Mouse (Mus musculus) heart, adult 2 months (tissue): ENCODE measurements at regions not wholly inside any gene's neighbourhood (a gene's known extent, or its start where the extent isn't known, plus 50 kb on each side); places are given as distances from the start of the nearest gene placed in this dataset.

Experiments used
- DNase-seq, 2 experiments: peaks; one replicate each; pipeline ENCODE4 v3.0.0; 2021
- H3K27ac ChIP-seq: fragments of 200-600 bp; 2 replicates; pipeline ENCODE4 v1.8.1; 2022
- H3K27me3 ChIP-seq: fragments of 200-500 bp; 2 replicates; pipeline ENCODE4 v1.6.1; 2012; ENCODE audit warnings: mild to moderate bottlenecking, low read length, inconsistent platforms, mixed read lengths; ENCODE audit not compliant: control insufficient read depth, insufficient read depth
- H3K36me3 ChIP-seq: fragments of 200-500 bp; 2 replicates; pipeline ENCODE4 v1.6.1; 2012; ENCODE audit warnings: low read length, inconsistent platforms; ENCODE audit not compliant: control insufficient read depth, insufficient read depth
- H3K4me1 ChIP-seq: fragments of 200-500 bp; 2 replicates; pipeline ENCODE4 v1.6.1; 2011; ENCODE audit warnings: low read length; ENCODE audit not compliant: control insufficient read depth, insufficient read depth
- H3K4me3 ChIP-seq: fragments of 200-600 bp; 2 replicates; pipeline ENCODE4 v1.8.1; 2022
- H3K79me2 ChIP-seq: fragments of 200-500 bp; replicated peaks from 2 replicates; pipeline ENCODE4 v1.6.1; 2012; ENCODE audit warnings: mild to moderate bottlenecking, inconsistent platforms, low read length, moderate library complexity, mixed read lengths; ENCODE audit not compliant: control insufficient read depth, insufficient read depth
- H3K9ac ChIP-seq: fragments of 200-500 bp; 2 replicates; pipeline ENCODE4 v1.6.1; 2012; ENCODE audit warnings: low read depth, mild to moderate bottlenecking, control low read depth, inconsistent platforms, low read length, mixed read lengths
- CTCF ChIP-seq: fragments of 200-600 bp; IDR thresholded peaks from 2 replicates; pipeline ENCODE4 v1.8.1; 2022; ENCODE audit warnings: antibody characterized with exemption, mild to moderate bottlenecking, moderate library complexity
- EP300 ChIP-seq: fragments of 200-500 bp; IDR thresholded peaks from 2 replicates; pipeline ENCODE4 v1.6.1; 2011; ENCODE audit warnings: low read depth, low read length, control low read depth; ENCODE audit not compliant: insufficient read depth
- POLR2A ChIP-seq: fragments of 200-500 bp; IDR thresholded peaks from 2 replicates; pipeline ENCODE4 v1.6.1; 2011; ENCODE audit warnings: mild to moderate bottlenecking, low read depth, low read length, control low read depth; ENCODE audit not compliant: insufficient read depth
- WGBS: fragments of 180-500 bp; shearing (Covaris S2); methylation state at CpG from one replicate; pipeline ENCODE4 v1.1.7; 2018; 5-methylcytosine and 5-hydroxymethylcytosine counted together
- intact Hi-C: fragments of 180-260 bp; cut with DNase I; formaldehyde crosslinking; loops from one replicate; pipeline ENCODE4 v1.15.1; 2025

DNA sequence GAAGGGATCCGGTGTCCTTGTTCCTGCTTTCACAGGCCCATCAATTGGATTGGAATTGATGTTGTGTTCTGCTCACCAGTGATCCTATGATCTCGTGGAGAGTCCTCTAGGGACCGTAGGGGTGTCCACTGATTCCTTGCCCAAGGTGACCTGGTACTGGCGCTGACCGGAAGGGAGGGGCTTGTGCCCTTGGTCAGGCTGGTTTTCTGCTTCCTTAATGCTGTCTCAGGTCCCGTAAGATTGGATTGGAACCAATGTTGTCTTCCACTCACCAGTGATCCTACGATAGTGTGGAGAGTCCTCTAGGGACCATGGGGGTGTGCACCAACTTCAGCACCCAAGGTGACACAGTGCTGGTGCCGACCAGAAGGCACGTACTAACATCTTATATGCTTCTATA, 324.9 kb upstream of the Ptchd4 start:
- no peaks in the 10 kb centered on the region for H3K27me3 ChIP-seq
- no peaks in the 10 kb centered on the region for H3K36me3 ChIP-seq
- 72% methylated on average over 9 of the region's 9 CpGs for WGBS
- H3K4me1 ChIP-seq, result no peaks in the 10 kb centered on the region
- intact Hi-C loops, result no loop called here
- H3K27ac ChIP-seq, result no peak overlapping the region
- DNase-seq, result no peak
- H3K4me3 ChIP-seq, result no peak overlapping the region
- TF ChIP-seq EP300, result no peak
- TF ChIP-seq CTCF, result no peak
- no peak for TF ChIP-seq POLR2A
- H3K79me2 ChIP-seq, result no peaks in the 10 kb centered on the region
- no peak overlapping the region for H3K9ac ChIP-seq

DNA sequence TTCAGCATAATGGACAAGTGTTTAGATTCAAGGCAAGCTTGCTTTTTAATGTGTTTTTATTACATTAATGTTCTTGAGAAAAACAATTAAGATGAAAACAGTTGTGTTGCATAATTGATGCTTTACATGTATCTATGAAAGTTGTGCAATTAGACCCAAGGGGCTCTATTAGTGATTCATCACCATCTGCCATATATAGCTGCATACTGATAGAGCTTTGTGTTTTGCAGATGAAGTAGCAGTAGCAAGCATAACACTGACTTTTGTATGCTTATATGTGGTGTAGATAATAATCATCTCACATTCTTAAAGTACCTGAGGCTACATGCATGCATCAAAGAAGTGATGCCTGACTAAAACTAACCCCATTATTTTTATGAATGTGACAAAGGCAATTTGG, 307.3 kb upstream of the Ptchd4 start:
- H3K36me3 ChIP-seq, result no peaks in the 10 kb centered on the region
- no peaks in the 10 kb centered on the region for H3K79me2 ChIP-seq
- no peaks in the 10 kb centered on the region for H3K27me3 ChIP-seq
- no peaks in the 10 kb centered on the region for H3K4me1 ChIP-seq
- no peak overlapping the region for H3K4me3 ChIP-seq
- no peak overlapping the region for H3K9ac ChIP-seq
- no peak for DNase-seq
- intact Hi-C loops, result no loop called here
- TF ChIP-seq POLR2A, result no peak
- no peak for TF ChIP-seq EP300
- no peak for TF ChIP-seq CTCF
- H3K27ac ChIP-seq, result no peak overlapping the region

DNA sequence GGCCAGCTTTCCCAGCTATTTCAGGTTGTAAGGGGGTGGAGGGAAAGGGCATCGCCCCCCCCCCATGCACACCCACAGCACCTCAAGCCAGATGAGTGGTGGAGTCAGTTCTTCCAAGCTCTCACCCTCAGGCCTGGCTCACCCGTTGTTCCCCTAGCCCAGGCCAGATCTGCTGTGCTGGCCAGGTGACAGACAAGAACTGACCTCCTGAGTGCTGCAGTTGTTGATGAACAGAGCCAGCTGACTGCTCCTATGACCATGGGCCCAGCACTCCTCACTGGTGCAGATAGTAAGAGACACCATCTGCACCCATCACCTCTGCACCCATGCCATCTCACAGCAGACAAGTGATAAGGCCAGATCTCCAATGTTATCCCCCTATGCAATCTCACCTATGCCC, 291.5 kb upstream of the Ptchd4 start:
- H3K27me3 ChIP-seq, result no peaks in the 10 kb centered on the region
- no peaks in the 10 kb centered on the region for H3K4me1 ChIP-seq
- no peaks in the 10 kb centered on the region for H3K79me2 ChIP-seq
- H3K9ac ChIP-seq, result no peak overlapping the region
- no peak for TF ChIP-seq CTCF
- TF ChIP-seq POLR2A, result no peak
- no peak for TF ChIP-seq EP300
- no peaks in the 10 kb centered on the region for H3K36me3 ChIP-seq
- no peak for DNase-seq
- WGBS, result 71% methylated on average over 2 of the region's 2 CpGs
- no peak overlapping the region for H3K4me3 ChIP-seq
- H3K27ac ChIP-seq, result no peak overlapping the region
- intact Hi-C loops, result no loop called here

DNA sequence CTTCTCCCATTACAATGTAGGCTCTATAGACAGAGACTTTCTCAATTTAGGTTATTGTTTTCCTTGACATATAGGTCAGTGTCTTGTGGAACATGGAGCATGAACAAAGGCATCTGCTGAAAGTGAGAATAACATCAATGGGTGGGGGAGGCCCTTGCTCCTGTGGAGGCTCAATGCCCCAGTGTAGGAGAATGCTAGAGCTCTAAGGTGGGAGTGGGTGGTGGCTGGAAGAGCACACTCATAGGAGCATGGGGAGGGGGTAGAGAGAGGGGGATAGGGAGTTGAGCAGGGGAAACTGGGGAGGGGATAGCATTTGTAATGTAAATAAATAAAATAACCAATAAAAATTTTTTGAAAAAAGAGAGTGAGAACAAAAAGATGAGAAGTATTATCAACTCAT, 288.5 kb upstream of the Ptchd4 start:
- no peaks in the 10 kb centered on the region for H3K79me2 ChIP-seq

DNA sequence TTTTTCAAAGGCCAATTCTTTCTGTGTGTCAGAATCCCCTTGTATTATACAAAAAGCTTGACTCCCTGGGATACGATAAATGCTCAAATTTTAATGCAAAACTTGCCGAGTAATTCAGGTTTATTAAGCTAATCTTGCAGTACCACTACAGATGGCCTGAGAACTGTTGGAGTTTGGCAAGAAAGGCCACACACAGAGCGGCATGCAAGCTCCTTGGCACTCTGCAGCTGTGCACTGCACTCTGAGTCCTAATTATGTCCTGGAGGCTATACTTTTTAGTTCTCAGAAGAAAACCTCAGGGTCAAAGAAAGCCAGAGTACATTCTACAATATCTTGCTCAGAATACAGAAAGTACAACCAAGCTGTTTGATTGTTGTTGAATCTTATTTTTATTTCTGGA, 286.3 kb upstream of the Ptchd4 start:
- Histone ChIP-seq H3K27me3 (no peaks in the 10 kb centered on the region), H3K9ac (no peak overlapping the region), H3K79me2 (no peaks in the 10 kb centered on the region), H3K4me3 (no peak overlapping the region), H3K4me1 (no peaks in the 10 kb centered on the region), H3K27ac (no peak overlapping the region), H3K36me3 (no peaks in the 10 kb centered on the region)
- 78% methylated on average over 3 of the region's 3 CpGs for WGBS
- no peak for DNase-seq
- intact Hi-C loops, result no loop called here
- no peak for TF ChIP-seq POLR2A
- TF ChIP-seq CTCF, result no peak
- no peak for TF ChIP-seq EP300

More for the DNA sequence above, 288.5 kb upstream of the Ptchd4 start:
- TF ChIP-seq POLR2A (no peak), CTCF (no peak), EP300 (no peak)
- H3K27me3 ChIP-seq, result no peaks in the 10 kb centered on the region
- H3K9ac ChIP-seq, result no peak overlapping the region
- no peak overlapping the region for H3K4me3 ChIP-seq
- no peaks in the 10 kb centered on the region for H3K36me3 ChIP-seq
- intact Hi-C loops, result no loop called here
- H3K27ac ChIP-seq, result no peak overlapping the region
- H3K4me1 ChIP-seq, result no peaks in the 10 kb centered on the region
- no peak for DNase-seq

DNA sequence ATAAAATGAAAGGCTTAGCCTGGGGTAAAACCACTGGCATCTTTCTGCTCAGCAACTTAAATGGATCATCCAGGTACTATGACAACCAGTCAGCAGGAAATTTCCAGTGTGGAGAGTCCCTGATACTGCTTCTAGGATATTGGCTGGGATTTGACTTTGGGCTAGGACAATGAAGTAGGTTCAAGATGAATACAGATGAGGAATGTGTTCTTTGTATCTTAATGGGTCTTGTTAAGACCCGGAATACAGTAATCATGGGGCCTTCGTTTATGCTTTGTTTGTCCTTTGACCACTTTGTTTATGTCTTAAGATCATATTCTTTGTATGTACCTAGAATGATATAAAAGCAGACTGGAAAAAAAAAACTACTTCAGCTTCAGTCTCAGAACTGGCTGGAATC, 278.7 kb upstream of the Ptchd4 start:
- no peak overlapping the region for H3K27ac ChIP-seq
- intact Hi-C loops, result no loop called here
- H3K4me3 ChIP-seq, result no peak overlapping the region
- no peak overlapping the region for H3K9ac ChIP-seq
- no peaks in the 10 kb centered on the region for H3K79me2 ChIP-seq
- DNase-seq, result no peak
- 79% methylated on average over 2 of the region's 2 CpGs for WGBS
- no peaks in the 10 kb centered on the region for H3K27me3 ChIP-seq
- H3K36me3 ChIP-seq, result no peaks in the 10 kb centered on the region
- TF ChIP-seq POLR2A (no peak), EP300 (no peak), CTCF (no peak)
- H3K4me1 ChIP-seq, result no peaks in the 10 kb centered on the region
